8 mouse cellular contexts compared by ENCODE assay signal in genomic region chr4:140750328-140750727, GRCm38 (mm10). TPM values are rescaled to one million over a fixed set of nuclear protein-coding genes. Genes with fewer than 3 reads are reported as not detected.
A peak's percentile ranks its signal among the peaks of the same experiment; 100 is the strongest.
DNase-seq lines count a peak whose midpoint lies in the region; ATAC-seq and TF ChIP-seq lines count a peak whose summit lies in the region.

No protein-coding gene starts in this region.

- H3K4me2 ChIP-seq in heart, embryonic 16.5 days (ENCODE audit: low read depth, low read length), result peak overlapping the region; percentile 45
- H3K4me2 ChIP-seq in forebrain, embryonic 12.5 days, result peak overlapping the region; percentile 53
- peak overlapping the region; percentile 42 for H3K4me2 ChIP-seq in lung, embryonic 15.5 days

- no peak overlapping the region; the same call in 1 of the 2 replicates for H3K27ac ChIP-seq in heart, embryonic 16.5 days (ENCODE audit: low read length)
- no peak overlapping the region for H3K27ac ChIP-seq in forebrain, embryonic 12.5 days
- no peak overlapping the region for H3K27ac ChIP-seq in lung, embryonic 15.5 days
- no peak overlapping the region for H3K27ac ChIP-seq in small intestine, adult 2 months (ENCODE audit: insufficient read depth, low read depth, low read length)

- H3K4me1 ChIP-seq in heart, embryonic 16.5 days (ENCODE audit: control insufficient read depth, insufficient read depth, low read length), result peaks cover 20% of the 10 kb centered on the region
- H3K4me1 ChIP-seq in forebrain, embryonic 12.5 days, result peaks cover 11% of the 10 kb centered on the region
- peaks cover 20% of the 10 kb centered on the region for H3K4me1 ChIP-seq in lung, embryonic 15.5 days
- H3K4me1 ChIP-seq in small intestine, adult 2 months (ENCODE audit: control insufficient read depth, insufficient read depth, insufficient read length, low read length), result peaks cover 3% of the 10 kb centered on the region

- no peaks in the 10 kb centered on the region for H3K36me3 ChIP-seq in heart, embryonic 16.5 days (ENCODE audit: control insufficient read depth, insufficient read depth)
- H3K36me3 ChIP-seq in forebrain, embryonic 12.5 days (replicated peaks), result no peaks in the 10 kb centered on the region
- no peaks in the 10 kb centered on the region for H3K36me3 ChIP-seq in lung, embryonic 15.5 days
- H3K36me3 ChIP-seq in small intestine, adult 2 months (ENCODE audit: control insufficient read depth, insufficient read depth, low read length), result no peaks in the 10 kb centered on the region

- DNase-seq in heart, postnatal 14 days, result no peak
- DNase-seq in kidney, adult 18-20 months, result peak; percentile 50
- no peak for DNase-seq in left cerebral cortex, adult 9 months (ENCODE audit: low spot score in 2 of 2)
- DNase-seq in frontal cortex, postnatal 10 days (ENCODE audit: low spot score in 2 of 2), result no peak

- TF ChIP-seq CTCF in small intestine, adult 2 months (IDR thresholded peaks at IDR 0.05; ENCODE audit: extremely low read depth, insufficient read length, insufficient replicate concordance, low read depth, low read length), result no peak

- no peak for TF ChIP-seq POLR2A in small intestine, adult 2 months (IDR thresholded peaks at IDR 0.05; ENCODE audit: low read depth, low read length)

- no peak for ATAC-seq in heart, embryonic 16.5 days (replicated peaks; ENCODE audit: extremely low read depth, insufficient read depth, low FRiP score)
- no peak for ATAC-seq in forebrain, embryonic 12.5 days (ENCODE audit: low FRiP score)
- no peak for ATAC-seq in lung, embryonic 15.5 days (ENCODE audit: borderline replicate concordance, extremely low read depth, low FRiP score, low TSS enrichment)

- intact Hi-C loops in heart, postnatal 14 days (cut with DNase I), result no loop called here

- peak overlapping the region; percentile 40; the same call in 1 of the 2 replicates for H3K9ac ChIP-seq in heart, embryonic 16.5 days (ENCODE audit: low read length)
- H3K9ac ChIP-seq in forebrain, embryonic 12.5 days, result no peak overlapping the region; the same call in 1 of the 2 replicates
- H3K9ac ChIP-seq in lung, embryonic 15.5 days, result no peak overlapping the region

- H3K27me3 ChIP-seq in heart, embryonic 16.5 days (ENCODE audit: control insufficient read depth, insufficient read depth, low read length), result no peaks in the 10 kb centered on the region
- H3K27me3 ChIP-seq in forebrain, embryonic 12.5 days, result peaks cover 9% of the 10 kb centered on the region; the same call in 1 of the 2 replicates
- H3K27me3 ChIP-seq in lung, embryonic 15.5 days, result no peaks in the 10 kb centered on the region; the same call in 1 of the 2 replicates
- no peaks in the 10 kb centered on the region for H3K27me3 ChIP-seq in small intestine, adult 2 months (ENCODE audit: control insufficient read depth, insufficient read depth, low read length)

- H3K9me3 ChIP-seq in heart, embryonic 16.5 days (replicated peaks; ENCODE audit: control insufficient read depth, low read length), result no peaks in the 10 kb centered on the region
- H3K9me3 ChIP-seq in forebrain, embryonic 12.5 days, result no peaks in the 10 kb centered on the region
- H3K9me3 ChIP-seq in lung, embryonic 15.5 days, result no peaks in the 10 kb centered on the region

- H3K4me3 ChIP-seq in heart, embryonic 16.5 days (ENCODE audit: low read length), result peak overlapping the region; percentile 30
- H3K4me3 ChIP-seq in forebrain, embryonic 12.5 days (replicated peaks), result peak overlapping the region; percentile 21; the same call in 1 of the 2 replicates
- peak overlapping the region; percentile 23 for H3K4me3 ChIP-seq in lung, embryonic 15.5 days
- H3K4me3 ChIP-seq in small intestine, adult 2 months (ENCODE audit: low read depth, low read length), result peak overlapping the region; percentile 33

- WGBS in heart, embryonic 16.5 days, result 12% methylated on average over 19 of the region's 19 CpGs
- WGBS in forebrain, embryonic 12.5 days, result 8% methylated on average over 19 of the region's 19 CpGs
- 11% methylated on average over 19 of the region's 19 CpGs for WGBS in lung, embryonic 15.5 days
- WGBS in small intestine, adult 2 months, result 4% methylated on average over 19 of the region's 19 CpGs

RNA-seq across cellular contexts. Expression of gene Padi6, which starts 7.9 kb away (rescaled TPM):
- polyA plus RNA-seq in heart, embryonic 16.5 days (2015; fragmentation: Nextera tagmentation; extraction: Ambion mirVana), result 0.27 and 0.35 TPM in 2 replicates
- total RNA-seq in heart, postnatal 14 days (2021), result not detected
- polyA plus RNA-seq in forebrain, embryonic 12.5 days (2016; fragmentation: Nextera tagmentation; extraction: Ambion mirVana), result not detected in 2 replicates
- 0.06 TPM in 1 of 2 replicates, not detected in the other for polyA plus RNA-seq in lung, embryonic 15.5 days (2015; fragmentation: Nextera tagmentation; extraction: Ambion mirVana)
- not detected in 2 replicates for polyA plus RNA-seq in small intestine, adult 2 months (2012; rRNA removed)

RNA-seq across cellular contexts. Expression of gene Padi4, which starts 23.7 kb away (rescaled TPM):
- 2.6 and 3.0 TPM in 2 replicates for polyA plus RNA-seq in heart, embryonic 16.5 days (2015; fragmentation: Nextera tagmentation; extraction: Ambion mirVana)
- total RNA-seq in heart, postnatal 14 days (2021), result under 1 TPM; 0.74 to 0.78 TPM
- 0.90 and 1.8 TPM in 2 replicates for polyA plus RNA-seq in forebrain, embryonic 12.5 days (2016; fragmentation: Nextera tagmentation; extraction: Ambion mirVana)
- 1.8 and 2.1 TPM in 2 replicates for polyA plus RNA-seq in lung, embryonic 15.5 days (2015; fragmentation: Nextera tagmentation; extraction: Ambion mirVana)
- polyA plus RNA-seq in small intestine, adult 2 months (2012; rRNA removed), result 0.35 and 0.77 TPM in 2 replicates

RNA-seq across cellular contexts. Expression of gene Rcc2, which starts 50.0 kb away (rescaled TPM):
- 8.6 and 9.4 TPM in 2 replicates for polyA plus RNA-seq in heart, embryonic 16.5 days (2015; fragmentation: Nextera tagmentation; extraction: Ambion mirVana)
- total RNA-seq in heart, postnatal 14 days (2021), result 10 to 100 TPM; 19.6 to 27.0 TPM
- polyA plus RNA-seq in forebrain, embryonic 12.5 days (2016; fragmentation: Nextera tagmentation; extraction: Ambion mirVana), result 45.9 and 81.3 TPM in 2 replicates
- 58.0 and 58.8 TPM in 2 replicates for polyA plus RNA-seq in lung, embryonic 15.5 days (2015; fragmentation: Nextera tagmentation; extraction: Ambion mirVana)
- 23.1 and 42.9 TPM in 2 replicates for polyA plus RNA-seq in small intestine, adult 2 months (2012; rRNA removed)
